Comparison of ENCODE assay signal across 8 mouse cellular contexts in genomic region chr2:130295331-130296133, GRCm38 (mm10). TPM values are rescaled to one million over a fixed set of nuclear protein-coding genes. Genes with fewer than 3 reads are reported as not detected.
A peak's percentile ranks its signal among the peaks of the same experiment; 100 is the strongest.
DNase-seq lines count a peak whose midpoint lies in the region; ATAC-seq and TF ChIP-seq lines count a peak whose summit lies in the region.

No protein-coding gene starts in this region.

- H3K9ac ChIP-seq in forebrain, postnatal 0 days: peak overlapping the region; percentile 74
- H3K9ac ChIP-seq in intestine, embryonic 16.5 days (ENCODE audit: low read depth, low read length): peak overlapping the region; percentile 77

- peak; percentile 73 for ATAC-seq in forebrain, postnatal 0 days
- ATAC-seq in intestine, embryonic 16.5 days: peak; percentile 54
- ATAC-seq in inflammation-experienced regulatory T-cells, adult 6 months: no peak

- peak; percentile 55 for DNase-seq in layer of hippocampus, adult 11-12 months (ENCODE audit: low spot score)
- no peak for DNase-seq in layer of hippocampus, adult 9-11 months
- peak; percentile 78 for DNase-seq in brain, embryonic 14.5 days (ENCODE audit: low read depth)
- peak; percentile 84 for DNase-seq in forebrain, postnatal 0 days
- peak; percentile 36 for DNase-seq in lung, adult 2 months
- peak; percentile 34 for DNase-seq in ovary, postnatal 14 days (ENCODE audit: low spot score)

- under 1% methylated on average over 52 of the region's 99 CpGs for WGBS in forebrain, postnatal 0 days
- under 1% methylated on average over 64 of the region's 99 CpGs for WGBS in intestine, embryonic 16.5 days
- under 1% methylated on average over 79 of the region's 99 CpGs for WGBS in lung, adult 2 months

- no peak for TF ChIP-seq POLR2A in brain, embryonic 14.5 days (IDR thresholded peaks at IDR 0.05; ENCODE audit: borderline replicate concordance, extremely low read depth, insufficient read depth, insufficient read length, poor library complexity, severe bottlenecking)
- TF ChIP-seq POLR2A in lung, adult 2 months (IDR thresholded peaks at IDR 0.05; ENCODE audit: borderline replicate concordance, extremely low read depth, low read depth, low read length): no peak

- peak overlapping the region; percentile 70 for H3K4me2 ChIP-seq in forebrain, postnatal 0 days (ENCODE audit: low read depth)
- peak overlapping the region; percentile 84 for H3K4me2 ChIP-seq in intestine, embryonic 16.5 days (ENCODE audit: low read depth, low read length)

- H3K36me3 ChIP-seq in forebrain, postnatal 0 days (ENCODE audit: insufficient read depth): peaks cover 3% of the 10 kb centered on the region; the same call in 1 of the 2 replicates
- no peaks in the 10 kb centered on the region for H3K36me3 ChIP-seq in intestine, embryonic 16.5 days (ENCODE audit: control insufficient read depth, insufficient read depth, low read length)

- peak overlapping the region; percentile 77 for H3K27ac ChIP-seq in forebrain, postnatal 0 days (ENCODE audit: low read depth, low read length)
- peak overlapping the region; percentile 57 for H3K27ac ChIP-seq in intestine, embryonic 16.5 days (ENCODE audit: low read length)

- H3K4me1 ChIP-seq in forebrain, postnatal 0 days (ENCODE audit: insufficient read depth): peaks cover 12% of the 10 kb centered on the region
- H3K4me1 ChIP-seq in intestine, embryonic 16.5 days (ENCODE audit: control insufficient read depth, insufficient read depth, low read length): peaks cover 21% of the 10 kb centered on the region
- peaks cover 3% of the 10 kb centered on the region; the same call in 1 of the 2 replicates for H3K4me1 ChIP-seq in lung, adult 2 months (ENCODE audit: control insufficient read depth, insufficient read depth, low read length)

- peak overlapping the region; percentile 85 for H3K4me3 ChIP-seq in forebrain, postnatal 0 days (ENCODE audit: low read depth, low read length)
- H3K4me3 ChIP-seq in intestine, embryonic 16.5 days (ENCODE audit: low read length): peak overlapping the region; percentile 73
- H3K4me3 ChIP-seq in lung, adult 2 months (replicated peaks; ENCODE audit: extremely low read depth, low read depth, low read length): peak overlapping the region; percentile 47

- peak; percentile 19; the same call in 1 of the 2 replicates for TF ChIP-seq CTCF in brain, embryonic 14.5 days (IDR thresholded peaks at IDR 0.05; ENCODE audit: borderline replicate concordance, extremely low read depth, insufficient read depth, insufficient read length)
- no peak; the same call in 1 of the 2 replicates for TF ChIP-seq CTCF in forebrain, postnatal 0 days (IDR thresholded peaks at IDR 0.05; ENCODE audit: low read depth)
- no peak for TF ChIP-seq CTCF in lung, adult 2 months (IDR thresholded peaks at IDR 0.05; ENCODE audit: insufficient read depth, low read length)

- no peaks in the 10 kb centered on the region for H3K9me3 ChIP-seq in forebrain, postnatal 0 days (ENCODE audit: low read length)
- no peaks in the 10 kb centered on the region for H3K9me3 ChIP-seq in intestine, embryonic 16.5 days (ENCODE audit: control insufficient read depth, low read length)

- no peaks in the 10 kb centered on the region for H3K27me3 ChIP-seq in forebrain, postnatal 0 days (ENCODE audit: insufficient read depth, low read length)
- peaks cover 12% of the 10 kb centered on the region for H3K27me3 ChIP-seq in intestine, embryonic 16.5 days (replicated peaks; ENCODE audit: control insufficient read depth, insufficient read depth, low read length)

RNA-seq across cellular contexts. Expression of gene Ebf4, which starts 0.6 kb away (rescaled TPM):
- 24.3 and 24.9 TPM in 2 replicates for polyA plus RNA-seq in brain, embryonic 14.5 days (2012; rRNA removed)
- total RNA-seq in forebrain, postnatal 0 days (2014; rRNA removed): 9.3 and 15.1 TPM in 2 replicates
- 3.5 and 4.8 TPM in 2 replicates for polyA plus RNA-seq in forebrain, postnatal 0 days (2015; fragmentation: Nextera tagmentation; extraction: Ambion mirVana)
- 0.97 and 1.2 TPM in 2 replicates for polyA plus RNA-seq in intestine, embryonic 16.5 days (2015; fragmentation: Nextera tagmentation; extraction: Ambion mirVana)
- 3.6 and 3.8 TPM in 2 replicates for polyA plus RNA-seq in lung, adult 2 months (2012; rRNA removed)
- polyA plus RNA-seq in inflammation-experienced regulatory T-cells, adult 6 months (2017; shearing (Covaris generic)): not detected

RNA-seq across cellular contexts. Expression of gene Idh3b, which starts 11.2 kb away (rescaled TPM):
- polyA plus RNA-seq in brain, embryonic 14.5 days (2012; rRNA removed): 162 and 203 TPM in 2 replicates
- total RNA-seq in forebrain, postnatal 0 days (2014; rRNA removed): 137 and 175 TPM in 2 replicates
- 151 and 169 TPM in 2 replicates for polyA plus RNA-seq in forebrain, postnatal 0 days (2015; fragmentation: Nextera tagmentation; extraction: Ambion mirVana)
- polyA plus RNA-seq in intestine, embryonic 16.5 days (2015; fragmentation: Nextera tagmentation; extraction: Ambion mirVana): 300 and 308 TPM in 2 replicates
- polyA plus RNA-seq in lung, adult 2 months (2012; rRNA removed): 96.6 and 133 TPM in 2 replicates
- 100 to 1,000 TPM; 147 to 175 (median 150) TPM for polyA plus RNA-seq in inflammation-experienced regulatory T-cells, adult 6 months (2017; shearing (Covaris generic))

RNA-seq across cellular contexts. Expression of gene Nop56, which starts 21.3 kb away (rescaled TPM):
- 213 and 300 TPM in 2 replicates for polyA plus RNA-seq in brain, embryonic 14.5 days (2012; rRNA removed)
- 173 and 183 TPM in 2 replicates for total RNA-seq in forebrain, postnatal 0 days (2014; rRNA removed)
- 220 and 243 TPM in 2 replicates for polyA plus RNA-seq in forebrain, postnatal 0 days (2015; fragmentation: Nextera tagmentation; extraction: Ambion mirVana)
- 209 and 237 TPM in 2 replicates for polyA plus RNA-seq in intestine, embryonic 16.5 days (2015; fragmentation: Nextera tagmentation; extraction: Ambion mirVana)
- polyA plus RNA-seq in lung, adult 2 months (2012; rRNA removed): 30.6 and 46.7 TPM in 2 replicates
- polyA plus RNA-seq in inflammation-experienced regulatory T-cells, adult 6 months (2017; shearing (Covaris generic)): 100 to 1,000 TPM; 278 to 380 (median 357) TPM
